Mouse (Mus musculus) c-Kit-positive CD71-positive TER-119-positive erythroid progenitor cells, embryonic 14.5 days (primary cell): Measurements from ENCODE around the gene Cpa3.

ENCODE experiments used
- DNase-seq: peaks from one replicate; pipeline ENCODE4 v3.0.0-alpha.2; 2013; ENCODE audit warnings: low spot score

Gene Cpa3

GRCm38 (mm10) chr3:20242050-20242449, at the start of gene Cpa3:
Gene Cpa3 (minus strand): TSS chr3:20242181.
- no peak for DNase-seq

GRCm38 (mm10) chr3:20291370-20291769, 49.4 kb upstream of the Cpa3 start:
- no peak for DNase-seq

GRCm38 (mm10) chr3:20288761-20289160, 46.8 kb upstream of the Cpa3 start:
- DNase-seq: no peak

- DNase-seq: no peak
Observed at GRCm38 (mm10) chr3:20281796-20282195, 39.8 kb upstream of the Cpa3 start.

DNA sequence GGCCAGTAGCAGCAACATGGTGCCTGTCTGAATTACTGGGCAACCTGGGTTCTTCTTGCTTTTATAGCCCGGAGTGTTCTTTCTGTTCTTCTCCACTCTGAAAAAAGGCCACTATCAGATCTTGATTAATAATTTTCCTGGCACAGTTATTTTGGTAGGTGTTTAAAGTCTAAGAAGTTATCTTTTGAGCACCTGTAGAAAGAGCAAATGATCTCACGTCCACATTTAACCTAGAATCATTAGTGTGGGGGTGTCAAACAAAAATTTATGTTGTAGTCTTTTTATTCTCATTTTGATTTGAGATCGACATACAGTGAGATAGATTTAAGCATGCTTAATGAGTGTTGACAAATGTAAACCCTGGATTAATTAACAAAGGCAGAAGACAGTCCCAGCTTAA, 33.7 kb upstream of the Cpa3 start, which contains the start of gene Cpb1:
Gene Cpb1, minus strand, starts transcription at position 101 of the 400 bp plus-strand sequence.
- no peak for DNase-seq

GRCm38 (mm10) chr3:20254566-20255479, 12.8 kb upstream of the Cpa3 start:
- no peak for DNase-seq

DNA sequence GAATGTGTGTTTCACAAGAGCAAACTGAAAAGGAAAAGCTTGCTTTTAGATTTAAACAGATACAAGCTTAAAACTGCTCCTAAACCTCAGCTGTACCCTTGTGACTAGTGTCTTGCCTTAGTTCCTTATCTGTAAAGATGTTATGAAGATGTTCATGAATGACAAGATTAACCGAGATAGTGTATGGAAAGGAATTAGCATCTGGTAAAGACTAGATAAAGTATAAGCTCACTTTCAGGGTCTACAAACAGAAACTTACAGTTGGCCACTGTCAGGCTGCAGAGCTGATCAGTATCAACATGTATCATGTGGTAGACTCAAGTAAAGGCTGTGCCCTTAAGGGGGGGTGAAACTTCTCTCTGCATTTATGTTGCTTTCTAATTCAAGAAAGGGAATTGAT, 1.9 kb upstream of the Cpa3 start:
- no peak for DNase-seq

DNA sequence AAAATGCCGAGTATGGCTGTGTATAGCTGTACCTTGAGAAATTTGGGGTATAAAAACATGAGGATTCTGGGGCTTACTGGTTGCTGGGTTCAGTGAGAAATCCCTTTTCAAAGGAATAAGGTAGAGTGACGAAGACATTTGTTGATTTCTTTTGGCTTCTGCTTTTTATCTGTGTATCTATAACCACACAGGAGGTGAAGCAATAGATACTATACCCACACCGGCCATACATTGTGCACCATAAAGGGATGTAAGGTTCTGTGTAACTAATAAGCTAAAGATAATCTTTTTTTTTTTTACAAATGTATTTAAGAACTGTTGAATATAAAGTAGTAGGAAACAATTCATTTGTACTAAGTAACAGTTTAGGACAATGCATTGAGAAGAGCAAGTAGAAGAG, 2.2 kb downstream of the Cpa3 start:
- no peak for DNase-seq

DNA sequence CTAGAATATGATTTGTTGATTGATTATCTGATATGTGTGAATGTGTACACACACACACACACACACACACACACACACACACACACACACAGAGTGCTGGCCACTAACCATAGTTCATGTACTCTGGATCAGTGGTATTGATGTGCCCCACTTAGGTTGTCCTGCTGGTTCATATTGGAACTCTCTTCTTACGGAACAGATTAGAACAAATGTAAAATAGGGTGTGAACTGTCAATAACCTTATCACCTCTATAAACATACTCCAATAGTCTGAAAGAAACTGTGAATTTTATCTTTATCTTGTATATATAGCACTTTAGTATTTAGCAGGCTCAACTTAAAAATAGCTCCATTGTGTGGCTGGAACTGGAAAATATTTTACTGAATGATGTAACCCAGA, 5.0 kb downstream of the Cpa3 start:
- DNase-seq: no peak

GRCm38 (mm10) chr3:20229027-20229426, 13.0 kb downstream of the Cpa3 start:
- no peak for DNase-seq

- no peak for DNase-seq
Observed at GRCm38 (mm10) chr3:20225429-20225828, 16.6 kb downstream of the Cpa3 start.

- no peak for DNase-seq
Observed at GRCm38 (mm10) chr3:20222926-20223698, 18.9 kb downstream of the Cpa3 start.

- DNase-seq: no peak
Observed at GRCm38 (mm10) chr3:20222136-20222535, 19.8 kb downstream of the Cpa3 start.

- peak; percentile 54 for DNase-seq
Observed at GRCm38 (mm10) chr3:20198869-20199268, 43.1 kb downstream of the Cpa3 start.

DNA sequence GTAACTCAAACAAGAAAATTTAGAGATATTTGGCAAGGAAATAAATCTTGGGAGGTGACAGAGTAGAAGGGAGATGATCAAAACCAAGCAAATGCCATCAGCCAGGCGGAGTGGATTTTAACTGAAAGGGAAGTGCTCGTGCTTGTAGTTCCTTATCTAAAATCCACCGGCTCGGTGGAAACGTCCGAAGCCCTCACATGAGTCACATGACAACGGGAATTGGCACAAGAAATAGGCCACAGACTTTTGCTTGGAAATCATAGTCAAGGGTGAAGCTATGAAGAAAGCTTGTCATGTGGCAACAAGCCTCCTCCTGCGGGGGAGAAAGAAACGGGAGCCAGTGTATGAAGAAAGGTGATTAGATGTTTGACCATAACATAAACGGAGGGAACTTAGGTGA, 44.1 kb downstream of the Cpa3 start:
- no peak for DNase-seq

GRCm38 (mm10) chr3:20188976-20189675, 52.9 kb downstream of the Cpa3 start:
- no peak for DNase-seq

- no peak for DNase-seq
Observed at GRCm38 (mm10) chr3:20172394-20172793, 69.6 kb downstream of the Cpa3 start.

DNA sequence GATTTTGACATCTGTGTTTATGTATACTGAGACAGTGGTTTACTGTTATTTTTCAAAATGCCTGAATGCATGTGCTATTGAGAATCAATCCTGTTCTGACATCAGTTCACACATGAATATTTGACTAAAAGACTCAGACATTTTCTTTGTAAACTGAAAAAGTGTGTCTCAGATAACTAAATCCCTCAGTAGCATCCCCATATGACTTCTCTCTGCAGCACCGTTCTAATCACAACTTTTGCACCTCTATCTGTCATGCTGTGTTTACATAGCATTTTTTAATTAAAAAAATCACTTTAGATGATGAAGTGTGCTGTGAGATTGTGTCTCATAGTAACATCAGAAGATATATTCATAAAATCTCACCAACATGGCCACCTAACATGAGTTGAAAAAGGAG, 74.5 kb downstream of the Cpa3 start:
- no peak for DNase-seq
